Mouse (Mus musculus): ENCODE measurements at regions not wholly inside any gene's neighbourhood (a gene's known extent, or its start where the extent isn't known, plus 50 kb on each side); places are given as distances from the start of the nearest gene placed in this dataset.

DNA sequence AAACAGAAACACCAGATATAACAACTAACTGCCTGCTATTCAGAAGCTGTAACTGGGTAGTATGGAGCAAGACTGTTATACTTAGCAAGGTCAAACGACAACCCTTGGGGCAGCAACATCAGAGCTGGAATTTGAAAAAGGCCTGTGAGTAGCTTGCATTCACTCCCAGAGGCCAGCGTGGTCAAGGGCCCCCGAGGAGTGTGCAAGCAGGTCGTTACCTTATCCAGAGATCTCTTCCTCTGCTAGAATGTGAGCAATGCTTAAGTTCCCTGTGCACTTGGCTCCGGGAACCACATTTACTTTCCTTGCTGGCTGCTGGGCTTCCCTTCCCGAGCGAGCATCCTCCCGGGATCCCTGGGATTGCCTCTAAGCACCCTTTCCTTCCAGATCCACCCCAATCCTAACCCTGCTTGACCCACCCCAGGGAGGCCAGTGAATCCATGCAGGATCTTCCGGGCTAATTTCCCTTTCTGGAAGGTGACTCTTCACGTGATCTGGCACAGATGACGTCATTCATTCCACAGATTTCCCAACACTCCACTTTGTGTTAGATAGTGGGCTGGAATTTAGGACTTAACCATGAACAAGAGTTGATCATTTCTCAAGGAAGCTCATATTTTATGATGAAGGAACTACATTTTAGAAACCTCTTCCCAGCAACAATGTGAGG is 112.3 kb upstream of the Tsc22d1 start:
- no peak for DNase-seq

DNA sequence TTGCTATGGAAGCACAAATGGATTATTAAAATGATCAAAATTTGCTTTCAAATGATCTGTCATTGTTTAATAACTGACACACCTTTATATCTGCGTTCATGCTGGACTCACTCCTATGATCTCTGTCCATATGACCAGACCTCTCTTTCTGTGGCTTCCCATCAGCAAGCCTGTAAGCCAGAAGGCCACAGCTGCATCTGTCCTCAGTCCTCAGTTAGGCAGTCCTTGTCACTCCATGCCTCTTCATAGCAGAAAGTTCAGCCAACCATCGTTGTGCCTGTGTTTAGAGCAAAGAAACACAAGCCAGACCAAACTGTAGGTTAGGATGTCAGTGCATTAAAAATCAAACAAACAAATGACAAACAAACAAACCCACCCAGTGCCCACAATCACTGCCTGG is 107.2 kb upstream of the Tsc22d1 start:
- DNase-seq = no peak

DNA sequence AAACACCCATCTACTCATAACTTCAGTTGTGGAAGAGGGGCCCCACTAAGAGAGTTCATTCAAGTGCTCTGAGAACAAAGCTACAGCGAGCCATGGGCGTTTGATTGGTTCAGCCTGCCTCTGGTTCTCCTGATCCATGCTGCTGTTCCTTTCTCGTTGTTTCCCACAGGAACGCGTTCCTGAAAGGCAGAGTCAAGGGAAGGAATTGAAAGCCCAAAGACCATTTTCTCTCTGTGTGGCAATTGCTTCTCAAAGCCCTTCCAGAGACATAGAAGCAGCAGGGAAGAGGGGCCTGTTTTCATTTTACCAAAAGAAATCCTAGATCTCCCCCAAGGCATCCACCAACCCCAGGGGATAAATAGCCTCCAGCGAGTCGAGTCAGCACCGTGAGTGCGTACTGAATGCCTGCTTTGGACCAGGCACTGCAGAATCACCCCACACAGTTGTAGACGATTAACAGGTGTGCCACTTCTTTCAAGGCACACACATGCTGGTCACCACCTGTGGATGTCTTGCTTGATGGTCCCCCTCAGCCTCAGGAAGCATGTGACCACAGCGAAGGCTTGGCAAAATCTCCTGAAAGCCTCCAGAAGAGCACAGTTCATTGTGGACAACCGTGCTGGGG is 106.5 kb upstream of the Tsc22d1 start:
- no peak for DNase-seq

DNA sequence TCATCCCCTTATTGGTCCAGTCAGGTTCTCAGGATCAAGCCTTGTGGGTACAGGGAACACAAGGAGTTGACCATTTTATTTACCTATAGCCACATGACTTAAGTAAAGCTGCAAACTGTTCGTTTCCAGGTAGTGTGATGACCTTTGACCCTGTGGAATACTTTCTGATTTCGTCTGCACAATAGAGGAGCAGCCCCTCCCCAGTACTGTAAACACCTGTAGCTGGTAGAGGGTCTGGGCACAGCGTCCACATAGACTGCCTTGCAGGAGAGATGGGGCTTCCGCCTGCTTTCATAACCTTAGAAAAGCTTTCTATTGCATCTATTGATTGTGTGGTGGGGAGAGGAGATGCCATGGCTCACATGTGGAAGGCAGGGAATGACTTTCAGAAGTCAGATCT is 105.2 kb upstream of the Tsc22d1 start:
- no peak for DNase-seq

DNA sequence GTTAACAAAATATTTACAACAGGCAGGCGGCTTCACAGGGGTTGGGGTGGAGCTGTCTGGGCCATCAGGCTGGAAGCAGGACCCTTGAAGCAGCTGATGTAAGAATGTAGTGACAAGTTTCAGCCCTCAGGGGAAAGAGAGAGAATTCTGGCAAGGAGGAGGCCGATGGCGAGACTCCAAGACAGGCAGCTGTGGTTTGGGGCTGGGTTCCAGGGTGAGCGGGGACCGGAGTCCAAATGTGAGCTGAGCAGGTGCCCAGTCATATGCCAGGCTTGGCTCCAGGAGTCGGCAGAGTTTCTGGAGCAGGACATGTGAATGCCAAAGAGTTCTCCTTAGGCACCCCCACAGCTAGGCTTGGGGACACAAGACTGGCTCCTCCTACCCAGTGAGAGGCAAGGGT is 104.5 kb upstream of the Tsc22d1 start:
- peak; percentile 92 for DNase-seq

DNA sequence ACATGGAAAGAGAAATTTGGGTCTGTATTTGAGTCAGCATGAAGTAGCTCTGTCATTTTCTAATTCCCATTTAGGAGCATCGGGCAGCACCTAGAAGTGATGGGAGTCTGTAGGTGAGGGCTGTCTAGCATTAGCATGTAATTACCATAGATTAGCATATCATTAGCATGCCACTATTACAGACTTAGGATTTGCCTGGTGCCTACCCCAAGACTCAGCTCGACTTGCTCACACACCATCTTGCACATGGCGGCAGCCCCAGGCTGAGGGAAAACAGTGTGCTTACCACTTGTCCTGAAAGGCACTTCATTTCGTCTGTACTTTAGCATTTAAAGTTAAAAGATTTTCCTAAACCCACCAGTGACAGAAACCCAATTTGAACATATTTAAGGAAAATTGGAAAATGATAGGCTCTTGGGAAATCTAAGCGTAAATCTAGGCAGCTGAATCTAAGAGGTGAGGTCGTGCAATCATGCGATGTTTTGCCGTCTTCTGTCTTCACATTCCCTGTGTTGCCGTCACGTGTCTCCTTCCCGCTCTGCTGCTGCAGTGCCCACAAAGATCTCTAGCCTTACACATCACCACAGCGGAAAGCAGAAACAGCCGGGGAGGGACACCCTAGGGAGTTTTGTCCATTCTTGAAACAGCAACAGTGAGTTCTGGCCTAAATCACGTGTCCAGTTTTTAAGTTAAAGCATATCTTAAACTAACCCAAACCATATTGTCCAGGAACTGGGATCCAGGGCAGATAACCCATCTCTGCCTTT is 101.2 kb upstream of the Tsc22d1 start:
- no peak for DNase-seq

DNA sequence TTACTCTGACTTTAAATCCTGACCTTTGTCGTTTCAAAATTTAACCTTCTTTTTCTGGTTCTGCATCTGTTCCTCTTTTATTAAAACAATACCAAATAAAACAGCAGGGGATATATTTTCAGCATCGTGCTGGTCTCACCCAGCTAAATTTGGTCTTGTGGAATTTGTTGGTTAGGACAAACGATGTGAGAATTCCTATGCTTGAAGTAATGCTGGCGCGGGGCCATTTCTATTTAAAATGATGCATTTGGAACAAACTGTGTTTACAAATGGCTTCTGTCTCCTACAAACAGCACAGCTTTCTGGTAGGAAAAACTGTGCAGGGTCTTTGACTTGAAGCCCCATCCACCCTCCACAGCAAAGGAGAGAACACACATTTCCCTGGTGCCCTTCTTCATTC is 96.3 kb upstream of the Tsc22d1 start:
- peak; percentile 48 for DNase-seq

DNA sequence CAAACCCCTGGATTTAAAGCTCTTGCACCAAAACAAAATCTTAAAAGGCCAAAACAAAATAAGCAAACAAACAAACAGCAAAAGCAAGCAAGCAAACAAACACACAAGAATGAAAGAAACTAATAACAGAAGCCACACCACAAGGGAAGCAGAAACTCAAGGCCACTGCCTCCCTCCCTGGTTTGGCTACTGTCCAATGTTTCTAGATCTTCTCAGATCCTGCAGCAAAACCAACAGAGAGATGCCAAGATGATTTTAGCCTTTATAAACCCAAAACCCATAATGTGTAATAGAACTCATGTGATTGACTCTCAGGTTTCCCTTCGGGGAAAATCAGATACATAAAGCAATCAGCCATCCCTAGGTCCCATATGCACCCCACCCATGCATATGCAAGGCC is 90.5 kb upstream of the Tsc22d1 start:
- no peak for DNase-seq

DNA sequence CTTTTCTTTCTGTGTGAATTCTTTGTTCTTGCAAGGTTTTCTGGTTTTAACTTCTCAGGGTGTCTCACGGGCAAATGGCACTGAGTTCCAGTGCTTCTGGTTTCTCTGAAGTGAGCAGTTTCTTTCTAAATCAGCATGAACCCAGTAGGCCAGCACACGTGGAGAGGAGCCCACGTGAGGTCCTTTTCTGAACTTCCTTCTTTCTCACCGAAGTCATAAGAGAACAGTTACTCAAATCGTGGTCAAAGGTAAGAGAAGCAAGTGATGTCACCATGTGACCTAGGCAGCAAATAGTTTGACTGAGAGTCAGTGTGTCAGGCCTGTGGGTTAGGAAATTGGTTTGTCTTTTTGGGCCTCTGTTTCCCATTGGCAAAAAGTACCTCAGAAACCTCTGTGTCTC is 84.8 kb upstream of the Tsc22d1 start:
- DNase-seq = no peak

DNA sequence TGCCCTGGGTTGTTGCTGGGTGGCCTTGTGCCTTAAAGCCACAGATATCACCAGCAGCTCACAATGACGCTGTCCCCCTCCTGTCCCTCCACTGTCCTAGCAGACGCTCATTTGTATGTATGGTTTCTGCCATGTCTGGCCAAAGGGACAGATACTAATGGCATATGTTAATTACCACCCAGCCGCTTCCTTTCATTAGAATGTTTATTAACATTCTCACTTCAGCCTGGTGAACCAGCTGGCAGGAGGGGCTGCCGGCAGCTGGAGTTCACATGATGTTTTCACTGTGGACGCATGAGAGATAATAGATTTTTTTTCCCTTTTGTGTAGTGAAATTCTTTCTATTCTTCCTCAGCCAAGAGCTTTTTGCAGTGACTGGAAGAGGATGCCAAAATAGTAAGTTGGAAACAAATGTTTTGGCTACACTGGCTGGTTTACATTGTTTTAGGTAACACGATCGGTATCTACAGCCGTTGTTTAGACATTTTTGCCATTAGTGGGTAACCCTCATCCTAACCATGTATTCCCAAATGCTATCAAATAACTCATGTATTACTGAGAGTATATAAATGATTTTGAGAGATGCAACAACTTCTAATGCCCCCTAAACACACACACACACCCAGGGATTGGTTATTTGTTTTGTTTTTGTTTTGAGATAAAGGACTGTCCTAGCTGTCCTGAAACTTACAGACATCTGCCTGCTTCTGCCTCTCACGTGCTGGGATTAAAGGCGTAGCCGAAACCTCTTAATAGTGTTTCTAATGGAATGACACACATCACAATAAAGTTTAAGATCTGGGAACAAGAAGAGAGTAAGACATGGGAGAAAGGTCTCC is 83.0 kb upstream of the Tsc22d1 start:
- DNase-seq = no peak

DNA sequence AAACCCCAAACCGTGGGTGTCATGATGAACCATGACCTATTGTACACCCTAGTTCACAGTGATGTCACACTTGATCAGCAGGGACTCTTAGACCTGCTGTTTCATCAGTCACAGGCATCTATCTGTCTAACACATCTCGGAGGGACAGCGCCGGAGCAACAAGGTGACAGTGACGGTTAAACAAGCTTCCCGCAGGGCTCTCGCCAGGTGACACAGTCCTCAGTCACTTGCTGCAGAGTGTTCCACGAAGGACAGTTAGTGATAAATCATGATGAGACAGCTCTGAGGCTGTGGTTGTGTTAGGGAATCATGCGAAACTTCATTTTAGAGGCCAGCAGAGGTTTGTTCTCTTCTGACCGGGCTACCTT is 82.4 kb upstream of the Tsc22d1 start:
- no peak for DNase-seq

DNA sequence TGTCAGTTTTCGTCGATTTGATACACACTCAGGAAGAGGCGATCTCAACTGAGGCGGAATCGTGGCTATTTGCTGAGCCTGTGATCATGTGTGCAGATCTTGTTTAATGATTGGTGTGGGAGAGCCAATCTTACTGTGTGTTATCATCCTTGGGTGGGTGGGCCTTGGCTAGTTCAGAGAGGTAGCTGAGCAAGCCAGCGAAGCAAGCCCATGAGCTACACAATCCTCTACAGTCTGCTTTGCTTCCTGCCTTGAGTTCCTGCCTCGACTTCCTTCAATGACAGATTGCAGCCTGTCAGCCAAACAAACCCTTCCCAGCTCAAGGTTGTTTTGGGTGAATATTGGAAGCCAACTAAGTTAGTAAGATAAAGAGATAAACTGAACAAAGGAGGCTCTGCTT is 74.0 kb upstream of the Tsc22d1 start:
- DNase-seq = no peak

DNA sequence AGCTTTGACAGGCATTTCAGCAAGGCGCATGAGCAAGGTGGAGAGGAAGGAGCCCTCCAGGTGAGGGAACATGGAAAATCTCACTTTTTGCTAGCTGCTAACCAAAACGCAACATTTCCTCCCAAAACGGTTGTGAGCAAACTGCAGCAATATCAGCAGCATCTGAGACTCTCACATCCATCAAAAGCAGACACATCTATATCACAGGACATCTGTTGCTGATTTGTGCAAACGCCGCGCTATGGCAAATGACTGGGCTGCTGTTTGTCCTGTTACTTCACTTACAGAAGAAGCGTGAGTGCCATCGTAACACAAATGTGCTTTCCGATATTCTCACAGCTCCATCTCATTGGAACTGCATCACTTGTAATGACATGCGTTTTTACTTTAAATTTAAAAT is 73.5 kb upstream of the Tsc22d1 start:
- no peak for DNase-seq

DNA sequence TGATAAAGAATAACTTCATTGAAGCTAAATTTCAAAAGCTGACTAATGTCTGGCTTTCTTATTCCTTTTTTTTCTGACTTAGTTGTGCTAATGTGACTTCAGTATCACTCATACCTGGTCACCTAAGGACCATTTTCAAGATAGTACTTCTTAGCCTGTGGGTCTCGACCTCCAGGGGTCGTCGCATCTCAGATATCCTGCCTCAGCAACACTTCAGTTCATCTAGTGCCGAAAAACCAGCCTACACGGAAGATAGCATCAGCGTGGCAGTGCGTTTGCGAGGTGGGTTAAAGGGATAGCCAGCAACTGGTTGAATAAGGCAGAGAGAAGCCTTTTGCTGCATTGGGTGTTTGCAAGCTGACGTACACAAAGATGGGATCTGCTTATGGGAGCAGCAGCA is 62.9 kb upstream of the Tsc22d1 start:
- DNase-seq = no peak

DNA sequence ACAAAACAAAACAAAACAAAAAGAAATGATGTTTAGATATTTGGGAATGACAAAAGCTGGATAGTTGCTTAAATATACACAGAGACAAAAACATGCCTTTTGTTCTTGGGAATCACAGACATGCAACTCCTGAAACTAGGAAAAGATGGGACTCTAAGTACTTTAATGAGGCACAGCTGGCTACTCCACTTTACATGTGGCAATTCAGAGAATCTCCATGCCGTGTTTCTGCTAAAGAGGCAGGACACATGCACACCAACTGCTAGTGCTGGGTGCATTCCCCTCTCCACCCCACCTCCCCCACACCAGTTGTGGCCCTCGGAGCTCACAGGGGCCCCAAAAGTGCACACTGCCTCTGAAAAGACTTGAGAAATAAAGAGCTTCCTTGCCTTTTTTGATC is 58.6 kb upstream of the Tsc22d1 start:
- DNase-seq = no peak

DNA sequence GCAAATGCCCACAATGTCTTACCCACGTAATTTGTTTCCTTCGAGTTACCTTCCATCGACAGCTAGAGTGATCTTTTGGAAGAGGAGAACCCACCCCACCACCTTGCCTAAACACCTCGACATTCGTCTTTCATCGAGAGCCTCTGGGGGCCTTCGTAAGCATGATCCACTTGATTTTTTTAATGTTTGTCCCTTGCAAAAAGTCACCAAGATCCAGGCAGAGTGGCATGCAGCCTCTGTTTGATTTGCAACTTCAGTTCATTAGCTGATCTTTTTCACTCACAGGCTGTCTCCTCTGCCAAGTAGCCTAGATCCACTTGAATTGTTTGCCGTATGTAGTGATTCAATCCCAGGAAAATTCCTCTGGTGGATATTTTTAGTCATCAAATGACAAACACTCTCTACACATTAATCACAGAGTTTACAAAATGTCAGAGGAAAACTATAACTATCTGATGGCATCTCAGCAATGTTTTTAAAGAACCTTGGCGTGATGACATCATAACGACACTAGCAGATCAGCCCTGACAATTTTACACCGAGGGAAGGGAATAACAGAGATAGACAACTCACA is 54.8 kb upstream of the Tsc22d1 start:
- no peak for DNase-seq

DNA sequence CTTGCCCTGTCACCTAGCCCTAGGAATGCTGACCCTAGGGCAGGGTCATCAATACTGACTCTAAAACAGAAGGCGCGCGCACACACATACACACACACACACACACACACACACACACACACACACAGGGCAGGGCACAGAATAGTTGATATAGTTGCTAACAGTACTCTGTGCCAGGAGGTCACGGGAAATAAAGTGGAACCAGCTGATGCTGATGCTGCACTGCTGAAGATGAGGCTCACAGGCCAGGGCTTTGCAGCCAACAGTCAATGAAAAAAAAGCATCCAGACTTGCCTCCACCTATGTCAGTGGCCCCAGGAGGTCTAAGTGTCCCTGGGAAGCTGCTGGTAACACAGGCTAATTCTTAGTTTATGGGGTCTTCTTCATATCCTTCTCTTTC is 50.7 kb upstream of the Tsc22d1 start:
- DNase-seq = no peak

Measured in gastrocnemius, postnatal 10 days (tissue).